16 mouse cellular contexts compared by ENCODE assay signal in genomic region chr11:107484341-107484740, GRCm38 (mm10).
"Had no signal": no experiment of that assay in that cellular context is flagged by ENCODE, and none has a peak within 500 bp of the region (broad histone marks: within the 10 kb centered on the region; RNA-seq: fewer than 3 reads in every experiment).

No protein-coding gene starts in this region.

- H3K27ac ChIP-seq: lung, embryonic 15.5 days; macrophage; midbrain, embryonic 13.5 days; midbrain, embryonic 15.5 days; neural tube, embryonic 12.5 days had no signal

- H3K27me3 ChIP-seq: lung, embryonic 15.5 days; megakaryocyte, embryonic 14.5 days; midbrain, embryonic 13.5 days; midbrain, embryonic 15.5 days; neural tube, embryonic 12.5 days had no signal

- DNase-seq: liver, postnatal 0 days; lung, adult 2 months; lung, postnatal 14 days; lung, postnatal 36 days; right cerebral cortex, postnatal 14 days; thymus, adult 18-20 months; thymus, postnatal 14 days; thymus, postnatal 36 days had no signal

- H3K9me3 ChIP-seq: lung, embryonic 15.5 days; megakaryocyte, embryonic 14.5 days; midbrain, embryonic 13.5 days; midbrain, embryonic 15.5 days; neural tube, embryonic 12.5 days had no signal

- H3K9ac ChIP-seq: liver, postnatal 0 days; lung, embryonic 15.5 days; midbrain, embryonic 13.5 days; midbrain, embryonic 15.5 days; neural tube, embryonic 12.5 days had no signal

- H3K4me3 ChIP-seq: lung, embryonic 15.5 days; midbrain, embryonic 13.5 days; midbrain, embryonic 15.5 days; neural tube, embryonic 12.5 days had no signal

- H3K4me2 ChIP-seq: lung, embryonic 15.5 days; midbrain, embryonic 11.5 days; midbrain, embryonic 13.5 days; midbrain, embryonic 15.5 days; neural tube, embryonic 12.5 days had no signal

- ATAC-seq: liver, postnatal 0 days; lung, postnatal 0 days; midbrain, embryonic 13.5 days; midbrain, embryonic 15.5 days had no signal
